Mouse (Mus musculus) right cerebral cortex, adult 2 months (tissue): ENCODE data around the gene Kmt2d.
"Not testable (repeated sequence)": the region's sequence is repeated elsewhere in the genome, so short reads cannot be mapped to it uniquely, and the experiment has no call there.

Experiments
- DNase-seq, 2 experiments: peaks; one replicate each; pipeline ENCODE4 v3.0.0; 2021 to 2022; ENCODE audit warnings: low spot score in 2 of 2

Kmt2d gene

GRCm38 (mm10) chr15:98871070-98871915 is at the start of gene Kmt2d:
Gene Kmt2d (minus strand): TSS chr15:98871204.
- DNase-seq = no peak

- DNase-seq = not testable (repeated sequence)
Measured at GRCm38 (mm10) chr15:98918499-98918895, 47.5 kb upstream of the Kmt2d start.

GRCm38 (mm10) chr15:98917538-98918498 is 46.8 kb upstream of the Kmt2d start, which contains the start of gene Lmbr1l:
Gene Lmbr1l (minus strand): TSS chr15:98918231.
- peak; percentile 99 for DNase-seq

- no peak for DNase-seq
Measured at GRCm38 (mm10) chr15:98917091-98917490, 46.1 kb upstream of the Kmt2d start.

- no peak for DNase-seq
Measured at GRCm38 (mm10) chr15:98916016-98916415, 45.0 kb upstream of the Kmt2d start.

- no peak for DNase-seq
Measured at GRCm38 (mm10) chr15:98914903-98915302, 43.9 kb upstream of the Kmt2d start.

- DNase-seq = peak; percentile 17 to 18
Measured at GRCm38 (mm10) chr15:98904692-98905091, 33.7 kb upstream of the Kmt2d start.

GRCm38 (mm10) chr15:98902600-98902999 is 31.6 kb upstream of the Kmt2d start:
- DNase-seq = no peak

- no peak for DNase-seq
Measured at GRCm38 (mm10) chr15:98901530-98901929, 30.5 kb upstream of the Kmt2d start.

GRCm38 (mm10) chr15:98897928-98898800 is 27.2 kb upstream of the Kmt2d start, which contains the start of gene Dhh:
Gene Dhh (minus strand): TSS chr15:98898540.
- DNase-seq = no peak

GRCm38 (mm10) chr15:98897495-98897894 is 26.5 kb upstream of the Kmt2d start:
- DNase-seq = no peak

- peak in 1 of 2 experiments; percentile 11 for DNase-seq
Measured at GRCm38 (mm10) chr15:98895635-98896589, 24.9 kb upstream of the Kmt2d start.

GRCm38 (mm10) chr15:98894746-98895634 is 24.0 kb upstream of the Kmt2d start:
- peak in 1 of 2 experiments; percentile 14 for DNase-seq

- peak; percentile 41 to 45 for DNase-seq
Measured at GRCm38 (mm10) chr15:98893940-98894745, 23.1 kb upstream of the Kmt2d start, which contains the start of gene Rhebl1. Gene Rhebl1 (minus strand): TSS chr15:98894540.

- DNase-seq = no peak
Measured at GRCm38 (mm10) chr15:98893036-98893435, 22.0 kb upstream of the Kmt2d start.

GRCm38 (mm10) chr15:98891907-98892606 is 21.1 kb upstream of the Kmt2d start:
- DNase-seq = peak; percentile 67

- peak in 1 of 2 experiments; percentile 19 for DNase-seq
Measured at GRCm38 (mm10) chr15:98891198-98891742, 20.3 kb upstream of the Kmt2d start.
